Mouse (Mus musculus) liver, embryonic 14 days (tissue): ENCODE measurements around the gene Gsk3b. TPM values are rescaled to one million over a fixed set of nuclear protein-coding genes. Genes with fewer than 3 reads are reported as not detected.

Experiments
- polyA plus RNA-seq: library from polyadenylated mRNA; depleted of rRNA; stranded (reverse); fragments of >200 nt; gene quantifications from 2 replicates; pipeline ENCODE4 v1.2.3, GENCODE M21; 2012; rRNA removed

The Gsk3b gene
- 3.1 and 3.5 TPM in 2 replicates for polyA plus RNA-seq

GRCm38 (mm10) chr16:38088629-38089446 lies at the start of gene Gsk3b:
Gsk3b (plus strand) TSS chr16:38089001.

DNA sequence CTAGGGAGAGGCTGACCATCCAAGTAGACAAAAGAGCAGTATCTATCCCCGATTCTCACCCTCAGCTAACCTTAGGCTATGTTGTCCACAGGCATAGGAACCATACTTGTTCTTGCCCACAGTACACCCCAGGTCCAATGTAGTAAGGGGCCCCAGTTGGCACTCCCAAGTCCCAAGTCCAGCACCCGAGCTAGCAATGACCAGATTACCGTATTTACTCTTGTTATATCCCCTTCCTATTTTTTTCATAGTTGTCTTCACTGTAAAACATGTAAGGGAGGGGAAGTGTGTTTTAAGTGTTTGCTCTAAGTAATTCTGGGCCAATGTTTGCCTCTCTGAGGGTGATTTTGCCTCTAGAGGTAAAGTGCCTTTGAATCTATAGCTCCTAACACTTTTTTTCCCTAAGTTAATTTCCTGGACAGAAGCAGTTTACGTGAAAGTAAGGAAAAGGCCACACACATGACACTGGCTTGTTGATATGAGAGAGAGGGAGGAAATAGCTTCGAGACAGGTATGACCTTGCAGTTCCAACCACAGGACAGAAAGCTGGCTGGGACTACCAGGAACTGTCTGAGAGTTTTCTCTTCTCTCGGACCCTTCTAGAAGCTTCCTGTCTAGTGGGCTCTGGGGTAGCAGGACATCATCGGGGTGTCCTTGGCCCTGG lies 206.0 kb downstream of the Gsk3b start, which contains the start of gene Nr1i2:
Nr1i2 (minus strand) TSS at position 140 of the 664 bp plus-strand sequence.

Other genes starting within 250 kb of the Gsk3b start
- gene Gm36028, start 227.9 kb upstream of the Gsk3b start, polyA plus RNA-seq = 0.03 and 0.06 TPM in 2 replicates
- 4.2 and 5.2 TPM in 2 replicates for gene Lrrc58, start 220.6 kb upstream of the Gsk3b start, polyA plus RNA-seq
- gene Gpr156, start 172.5 kb upstream of the Gsk3b start, polyA plus RNA-seq = 0.01 and 0.02 TPM in 2 replicates
- 3.7 and 4.4 TPM in 2 replicates for gene Nr1i2, start 205.8 kb downstream of the Gsk3b start, polyA plus RNA-seq